Mouse (Mus musculus) mouse trophoblast stem cell (cell line): Measurements from ENCODE around the gene Dapk3.
"Not testable (repeated sequence)": the region's sequence is repeated elsewhere in the genome, so short reads cannot be mapped to it uniquely, and the experiment has no call there.

Experiments
- in situ Hi-C, 2 experiments: fragments of 300-500 bp; cut with MseI, MboI; formaldehyde crosslinking; loops; 2 replicates in 1 of 2; 3 replicates in 1 of 2; pipeline ENCODE4 v1.15.1; 2025

The Dapk3 gene

GRCm38 (mm10) chr10:81200141-81200540, 17.3 kb downstream of the Dapk3 start:
- in situ Hi-C loops, result no loop called here

- in situ Hi-C loops, result no loop called here
These were observed 17.9 kb downstream of the Dapk3 start for GRCm38 (mm10) chr10:81200605-81201287.

- in situ Hi-C loops, result no loop called here
These were observed 19.3 kb downstream of the Dapk3 start, which contains the start of gene Nmrk2 for GRCm38 (mm10) chr10:81201807-81202758. TSS of gene Nmrk2 (minus strand) at chr10:81202051.

GRCm38 (mm10) chr10:81202978-81203720, 20.3 kb downstream of the Dapk3 start:
- in situ Hi-C loops, result no loop called here

GRCm38 (mm10) chr10:81204137-81204536, 21.3 kb downstream of the Dapk3 start:
- in situ Hi-C loops, result no loop called here

- in situ Hi-C loops, result no loop called here
These were observed 27.3 kb downstream of the Dapk3 start for GRCm38 (mm10) chr10:81210154-81210553.

- in situ Hi-C loops, result no loop called here
These were observed 33.5 kb downstream of the Dapk3 start for GRCm38 (mm10) chr10:81216260-81216659.

- in situ Hi-C loops, result no loop called here
These were observed 34.0 kb downstream of the Dapk3 start for GRCm38 (mm10) chr10:81216810-81217209.

- in situ Hi-C loops, result not testable (repeated sequence)
These were observed 34.5 kb downstream of the Dapk3 start for GRCm38 (mm10) chr10:81217267-81217666.

- in situ Hi-C loops, result no loop called here
These were observed 35.2 kb downstream of the Dapk3 start for GRCm38 (mm10) chr10:81217964-81218363.

GRCm38 (mm10) chr10:81221402-81222015, 38.7 kb downstream of the Dapk3 start:
- in situ Hi-C loops, result no loop called here

- in situ Hi-C loops, result not testable (repeated sequence)
These were observed 40.9 kb downstream of the Dapk3 start for GRCm38 (mm10) chr10:81223731-81224130.

- in situ Hi-C loops, result no loop called here
These were observed 47.1 kb downstream of the Dapk3 start for GRCm38 (mm10) chr10:81229735-81230437.

GRCm38 (mm10) chr10:81230438-81231332, 47.9 kb downstream of the Dapk3 start, which contains the start of gene Atcay:
TSS of gene Atcay (minus strand) at chr10:81230833.
- in situ Hi-C loops, result no loop called here

- in situ Hi-C loops, result no loop called here
These were observed 48.6 kb downstream of the Dapk3 start for GRCm38 (mm10) chr10:81231436-81231835.

- in situ Hi-C loops, result no loop called here
These were observed 49.9 kb downstream of the Dapk3 start, which contains the start of gene Zfr2 for GRCm38 (mm10) chr10:81232580-81233225. TSS of gene Zfr2 (plus strand) at chr10:81233155.

GRCm38 (mm10) chr10:81233226-81233585, 50.4 kb downstream of the Dapk3 start:
- in situ Hi-C loops, result no loop called here

- in situ Hi-C loops, result no loop called here
These were observed 51.4 kb downstream of the Dapk3 start for GRCm38 (mm10) chr10:81234206-81234605.
